Mouse (Mus musculus) C2C12 (cell line): ENCODE measurements around the gene Kctd13.

Experiments used
- CEBPB ChIP-seq: IDR thresholded peaks from one replicate; pipeline ENCODE4 v1.6.1; 2011; ENCODE audit warnings: low read depth, mild to moderate bottlenecking, control low read depth, moderate library complexity
- CTCF ChIP-seq: IDR thresholded peaks from one replicate; pipeline ENCODE4 v1.5.1; 2011; ENCODE audit not compliant: control insufficient read depth, insufficient read depth, insufficient read length
- MAX ChIP-seq: IDR thresholded peaks from one replicate; pipeline ENCODE4 v1.6.1; 2011; ENCODE audit warnings: mild to moderate bottlenecking, control low read depth
- MYOG ChIP-seq: IDR thresholded peaks from one replicate; pipeline ENCODE4 v1.6.1; 2011; ENCODE audit not compliant: control insufficient read depth, insufficient read length; ENCODE audit errors: extremely low read depth

DNA sequence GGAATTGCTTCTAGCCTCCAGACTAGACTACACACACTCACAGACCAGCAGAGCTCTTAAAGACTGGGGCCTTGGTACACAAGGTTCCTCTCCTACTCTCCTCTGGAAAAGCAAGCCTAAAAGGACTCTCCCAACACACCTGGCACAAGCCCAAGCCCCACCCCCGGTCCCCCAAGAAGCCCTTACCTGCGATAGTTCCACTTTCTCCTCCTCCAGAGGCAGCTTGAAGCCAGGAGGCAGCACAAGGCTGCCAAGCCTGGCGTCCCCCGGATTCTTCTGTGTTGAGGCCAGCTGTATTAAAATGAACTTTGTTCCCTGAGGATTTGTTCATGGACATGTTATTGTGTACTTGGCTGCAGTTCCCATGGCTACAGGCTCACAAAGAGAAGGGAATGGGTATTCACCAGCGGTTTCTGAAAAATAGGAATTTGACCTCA is 6.0 kb upstream of the Kctd13 start, which contains the start of gene Tmem219:
- TF ChIP-seq MAX = no peak
- no peak for TF ChIP-seq CTCF
- no peak for TF ChIP-seq MYOG
- TF ChIP-seq CEBPB = no peak
